Mouse (Mus musculus) Patski (cell line): ENCODE results near the gene Ift88. TPM values are rescaled to one million over a fixed set of nuclear protein-coding genes. Genes with fewer than 3 reads are reported as not detected.
A peak's percentile ranks its signal among the peaks of the same experiment; 100 is the strongest.

ENCODE experiments used
- ATAC-seq: fragments of 100-300 bp; one replicate; pipeline ENCODE4 v1.8.0; 2021
- CTCF ChIA-PET: fragments of 350-600 bp; sonication (Branson Sonifier 250); formaldehyde crosslinking; loops from one replicate; lab custom pipeline; 2022; ENCODE audit warnings: inconsistent platforms; lab: Charles Lee
- POLR2A ChIA-PET: fragments of 350-600 bp; sonication (Branson Sonifier 250); formaldehyde crosslinking; loops from one replicate; lab custom pipeline; 2022; ENCODE audit warnings: antibody characterized with exemption, inconsistent platforms; lab: Charles Lee
- DNase-seq: peaks from one replicate; pipeline ENCODE4 v3.0.0-alpha.2; 2011; ENCODE audit warnings: low read depth, low spot score
- H3K27me3 ChIP-seq: fragments of 371-371 bp; one replicate; pipeline ENCODE4 v1.5.1; 2021
- CTCF ChIP-seq: fragments of 100-300 bp; IDR thresholded peaks from one replicate; pipeline ENCODE4 v1.5.1; 2021
- in situ Hi-C: fragments of 300-500 bp; cut with MboI; formaldehyde crosslinking; loops from 3 replicates; pipeline ENCODE4 v1.11.1; 2018; ENCODE audit warnings: low pct_unique_long_range_greater_than_20kb, mixed read lengths
- polyA plus RNA-seq: library from polyadenylated mRNA; unstranded; gene quantifications from one replicate; pipeline ENCODE4 v1.2.3, GENCODE M21; 2021

The Ift88 gene
- polyA plus RNA-seq, 1 experiment from 2014 or later, result 21.4 TPM

GRCm38 (mm10) chr14:57397221-57397620, 26.6 kb upstream of the Ift88 start:
- TF ChIP-seq CTCF, result no peak
- DNase-seq (no peak), ATAC-seq (no peak)
- peaks cover 5% of the 10 kb centered on the region for H3K27me3 ChIP-seq
- CTCF ChIA-PET, result interaction anchor here (1.7 kb wide), 1 partner anchor 12 kb away, joined by 3 read pairs; no protein-coding TSS in a partner anchor
- in situ Hi-C loops, result loop anchor here (25.0 kb wide), 1 partner anchor 1715 kb away; no protein-coding TSS in a partner anchor
- POLR2A ChIA-PET, result interaction anchor here (1.6 kb wide), 1 partner anchor 31 kb away, joined by 4 read pairs; no protein-coding TSS in a partner anchor

DNA sequence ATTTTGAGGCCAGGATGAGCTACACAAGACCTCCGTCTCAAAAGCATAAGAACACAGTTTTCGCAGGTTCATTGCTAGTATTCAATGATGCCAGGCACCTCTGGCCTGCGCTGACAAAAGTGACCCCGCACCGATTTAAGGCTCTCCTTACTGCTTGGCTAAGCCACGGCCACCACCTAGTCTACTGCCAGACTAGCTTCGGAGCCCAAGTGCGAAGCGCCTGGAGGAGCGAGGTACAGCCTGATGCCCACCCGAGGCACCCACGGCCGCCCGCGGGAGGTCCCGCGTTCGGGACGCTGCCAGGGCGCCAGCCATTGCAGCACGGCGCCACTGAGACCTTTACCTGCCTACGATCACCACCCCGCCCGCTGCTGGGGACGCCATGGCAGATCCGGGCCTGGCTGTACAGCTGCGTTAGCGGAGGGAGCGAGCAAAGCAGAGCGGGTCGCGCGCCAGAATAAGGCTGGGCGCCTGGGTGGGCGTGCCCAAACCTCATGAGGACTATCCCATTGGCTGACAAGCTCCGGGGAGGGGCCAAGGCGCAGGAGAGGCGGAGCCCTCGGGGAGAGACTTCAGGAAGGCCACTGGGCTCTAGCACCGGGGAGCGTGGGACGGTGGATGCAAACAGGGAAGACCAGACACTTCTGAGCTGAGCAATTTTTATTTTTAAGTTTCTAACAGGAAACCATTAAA, 25.7 kb upstream of the Ift88 start, which contains the start of gene Cryl1:
TSS of gene Cryl1 (minus strand) at position 465 of the 693 bp plus-strand sequence.
- peak; percentile 47 for DNase-seq
- CTCF ChIA-PET, result interaction anchor here (1.7 kb wide), 1 partner anchor 13 kb away, joined by 3 read pairs; no protein-coding TSS in a partner anchor
- POLR2A ChIA-PET, result interaction anchor here (0.6 to 1.6 kb wide), 4 partner anchors 11 to 32 kb away, joined by 3 to 9 read pairs (median 4); no protein-coding TSS in a partner anchor

DNA sequence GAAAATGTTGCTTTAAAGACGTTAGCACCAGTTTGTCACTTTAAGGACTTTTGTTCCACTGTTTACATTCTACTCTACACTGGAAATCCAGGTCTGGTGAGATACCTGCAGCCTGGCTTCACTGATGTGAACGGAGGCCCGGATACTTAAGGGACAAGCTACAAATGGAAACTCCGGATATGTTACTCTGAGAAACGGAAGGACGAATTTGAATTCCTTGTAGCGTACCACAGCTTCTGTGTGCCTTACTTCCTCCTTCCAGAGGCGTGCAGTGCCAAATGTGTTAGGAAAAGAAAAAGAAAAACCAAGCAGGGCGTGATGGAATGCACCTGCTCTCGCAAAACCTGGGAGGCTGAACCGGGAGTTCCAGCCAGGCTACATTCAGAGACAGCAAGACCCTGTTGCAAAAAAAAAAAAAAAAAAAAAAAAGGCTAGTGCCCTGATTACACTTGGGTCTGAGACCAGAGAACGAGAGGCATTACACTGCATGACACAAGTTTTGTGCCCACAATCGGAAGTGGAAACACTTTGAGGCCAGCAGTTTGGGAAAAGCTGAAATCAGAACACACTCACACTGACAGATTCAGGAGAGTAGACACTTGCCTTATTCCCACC, 24.9 kb upstream of the Ift88 start:
- no peak for TF ChIP-seq CTCF
- H3K27me3 ChIP-seq, result peaks cover 5% of the 10 kb centered on the region
- in situ Hi-C loops, result loop anchor here (25.0 kb wide), 1 partner anchor 1713 kb away; no protein-coding TSS in a partner anchor
- ATAC-seq (no peak), DNase-seq (no peak)
- ChIA-PET POLR2A (interaction anchor here (0.7 to 1.1 kb wide), 2 partner anchors 10 to 16 kb away, joined by 3 to 9 read pairs; no protein-coding TSS in a partner anchor), CTCF (interaction anchor here (1.7 kb wide), 1 partner anchor 14 kb away, joined by 3 read pairs; no protein-coding TSS in a partner anchor)

More for the DNA sequence above, 25.7 kb upstream of the Ift88 start, which contains the start of gene Cryl1:
- in situ Hi-C loops, result loop anchor here (25.0 kb wide), 1 partner anchor 1714 kb away; no protein-coding TSS in a partner anchor
- peaks cover 5% of the 10 kb centered on the region for H3K27me3 ChIP-seq
- peak; percentile 96 for ATAC-seq
- no peak for TF ChIP-seq CTCF

DNA sequence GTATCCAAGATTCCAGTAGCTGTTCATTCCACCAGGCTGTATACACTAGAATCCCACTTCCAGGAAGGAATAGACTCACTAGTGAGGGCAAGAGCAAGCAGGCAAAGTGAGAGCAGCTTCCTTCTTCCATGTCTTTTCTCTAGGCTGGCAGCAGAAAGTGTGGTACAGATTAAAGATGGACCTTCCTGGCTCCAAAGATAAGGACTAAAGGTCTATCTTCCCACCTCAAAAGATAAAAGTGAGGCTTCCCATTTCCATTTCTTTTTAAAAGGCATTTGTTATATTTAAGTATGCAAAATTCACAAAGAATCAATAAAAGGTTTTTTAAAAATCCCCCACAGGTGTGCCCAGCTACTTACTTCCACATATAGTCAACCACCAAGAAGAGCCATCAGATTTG, 21.0 kb upstream of the Ift88 start:
- ATAC-seq (no peak), DNase-seq (no peak)
- no peak for TF ChIP-seq CTCF
- ChIA-PET CTCF (no interaction called here), POLR2A (no interaction called here)
- H3K27me3 ChIP-seq, result peaks cover 5% of the 10 kb centered on the region
- in situ Hi-C loops, result loop anchor here (25.0 kb wide), 1 partner anchor 441 kb away; no protein-coding TSS in a partner anchor

DNA sequence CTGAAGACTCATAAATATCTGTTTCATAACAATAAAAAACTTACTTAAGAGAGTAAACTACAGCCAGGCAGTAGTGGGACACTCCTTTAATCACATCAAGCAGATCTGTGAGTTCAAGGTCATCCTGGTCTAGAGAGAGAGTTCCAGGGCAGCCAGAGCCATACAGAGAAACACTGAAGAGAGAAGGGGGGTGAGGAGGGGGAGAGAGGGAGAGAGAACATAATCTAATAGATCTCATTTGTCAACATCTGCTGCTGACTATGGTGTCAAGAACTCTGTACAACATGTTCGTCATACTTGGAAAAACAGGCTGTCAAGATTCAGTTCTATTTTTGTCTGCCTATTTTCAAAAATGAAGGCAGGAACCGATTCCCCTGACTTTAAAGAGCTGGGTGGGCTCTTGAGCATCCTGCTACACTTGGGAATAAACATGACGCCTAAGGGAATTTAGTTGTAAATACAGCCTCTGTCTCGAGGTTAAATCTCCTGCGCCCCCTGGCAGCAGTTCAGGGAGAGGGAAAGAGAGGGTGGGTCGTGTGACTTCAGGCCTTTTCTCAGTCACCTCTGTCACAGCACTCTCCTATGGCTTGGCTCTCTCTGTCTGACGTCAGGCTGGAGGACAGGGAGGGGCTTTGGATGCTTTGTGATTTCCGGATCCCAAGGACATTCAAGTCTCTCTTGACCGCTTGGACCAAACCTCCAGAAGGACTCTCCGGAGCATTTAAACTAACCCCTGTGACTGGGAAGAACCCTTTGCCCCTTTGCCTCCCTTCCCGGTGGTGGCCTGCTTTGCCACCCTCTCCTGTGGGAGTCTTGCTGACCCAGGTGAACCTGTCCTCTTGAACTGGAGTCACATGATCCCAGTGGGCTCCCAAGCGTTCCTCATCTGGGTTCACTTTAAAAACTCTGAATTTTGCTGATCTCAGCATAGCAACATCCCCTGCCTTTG, 16.5 kb upstream of the Ift88 start:
- POLR2A ChIA-PET, result no interaction called here
- TF ChIP-seq CTCF, result peak; percentile 40
- ATAC-seq (no peak), DNase-seq (no peak)
- CTCF ChIA-PET, result no interaction called here
- in situ Hi-C loops, result loop anchor here (5.0 to 25.0 kb wide), 2 partner anchors 35 to 445 kb away; no protein-coding TSS in a partner anchor
- no peaks in the 10 kb centered on the region for H3K27me3 ChIP-seq

DNA sequence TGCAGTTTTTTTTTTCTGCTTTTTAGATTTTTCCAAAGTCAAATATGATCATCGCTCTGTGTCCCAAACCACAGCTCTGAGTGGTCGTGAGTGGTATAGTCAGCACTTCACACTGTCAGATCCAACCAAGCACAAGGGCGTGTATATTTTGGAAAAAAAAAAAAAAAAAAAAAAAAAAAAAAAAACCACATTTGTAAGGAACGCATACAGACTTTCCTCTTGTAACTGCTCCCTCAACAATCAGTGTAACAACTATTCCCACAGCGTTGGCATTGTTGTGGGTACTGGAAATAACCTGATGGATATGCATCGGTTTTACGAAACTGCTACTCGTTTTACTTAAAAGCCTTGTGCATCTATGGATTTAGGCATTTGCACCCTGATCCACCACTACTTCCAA, 15.8 kb upstream of the Ift88 start:
- DNase-seq (no peak), ATAC-seq (no peak)
- in situ Hi-C loops, result loop anchor here (5.0 to 25.0 kb wide), 2 partner anchors 36 to 446 kb away; no protein-coding TSS in a partner anchor
- POLR2A ChIA-PET, result no interaction called here
- CTCF ChIA-PET, result interaction anchor here (1.7 kb wide), 1 partner anchor 8 kb away, joined by 5 read pairs; no protein-coding TSS in a partner anchor
- no peaks in the 10 kb centered on the region for H3K27me3 ChIP-seq
- TF ChIP-seq CTCF, result no peak

DNA sequence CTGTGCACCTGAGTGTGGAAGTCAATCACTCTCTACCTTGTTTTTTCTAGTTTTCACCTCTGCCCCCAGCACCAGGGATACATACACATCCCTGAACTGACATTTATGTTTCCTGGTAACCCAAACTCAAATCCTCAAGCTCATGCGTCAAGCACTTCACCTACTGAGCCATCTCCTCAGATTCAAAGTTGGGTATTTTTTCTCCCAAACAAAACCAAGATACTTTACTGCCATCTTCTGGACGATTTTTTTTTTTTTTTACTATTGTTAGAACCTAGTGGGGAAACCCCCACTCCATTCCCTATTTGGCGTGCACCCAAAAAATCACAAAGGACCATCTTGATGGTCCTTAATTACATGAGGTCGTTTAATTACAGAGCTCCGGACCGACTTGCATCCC, 14.8 kb upstream of the Ift88 start:
- ChIA-PET CTCF (interaction anchor here (0.7 to 2.4 kb wide), 5 partner anchors 9 to 443 kb away, joined by 3 to 8 read pairs (median 5); no protein-coding TSS in a partner anchor), POLR2A (interaction anchor here (0.6 kb wide), 1 partner anchor 10 kb away, joined by 9 read pairs; no protein-coding TSS in a partner anchor)
- peak; percentile 25 for TF ChIP-seq CTCF
- DNase-seq (no peak), ATAC-seq (no peak)
- peaks cover 7% of the 10 kb centered on the region for H3K27me3 ChIP-seq
- in situ Hi-C loops, result loop anchor here (5.0 to 25.0 kb wide), 2 partner anchors 37 to 447 kb away; no protein-coding TSS in a partner anchor

DNA sequence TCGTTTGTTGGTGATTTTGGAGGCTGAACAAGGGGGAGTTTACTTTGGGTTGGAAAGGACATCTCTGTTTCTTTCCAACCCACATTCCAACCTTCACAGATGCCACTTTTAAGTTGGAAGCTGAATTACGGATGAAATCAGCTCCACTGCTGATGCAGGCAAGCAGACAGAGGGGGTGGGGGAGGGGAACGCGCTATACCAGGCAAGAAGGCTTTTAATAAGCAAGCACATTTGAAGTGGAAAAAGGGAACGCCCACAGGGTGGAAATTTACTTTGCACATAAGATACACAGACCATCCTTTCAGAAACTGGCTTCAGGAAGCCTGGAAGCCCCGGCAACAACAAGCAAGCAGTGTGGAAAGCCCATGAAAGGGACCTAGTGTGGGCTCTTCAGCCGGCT, 11.7 kb upstream of the Ift88 start:
- no peak for ATAC-seq
- CTCF ChIA-PET, result interaction anchor here (0.7 kb wide), 1 partner anchor 50 kb away, joined by 3 read pairs; no protein-coding TSS in a partner anchor
- POLR2A ChIA-PET, result no interaction called here
- TF ChIP-seq CTCF, result no peak
- in situ Hi-C loops, result loop anchor here (25.0 kb wide), 1 partner anchor 450 kb away; no protein-coding TSS in a partner anchor
- peaks cover 9% of the 10 kb centered on the region for H3K27me3 ChIP-seq
- DNase-seq, result no peak

DNA sequence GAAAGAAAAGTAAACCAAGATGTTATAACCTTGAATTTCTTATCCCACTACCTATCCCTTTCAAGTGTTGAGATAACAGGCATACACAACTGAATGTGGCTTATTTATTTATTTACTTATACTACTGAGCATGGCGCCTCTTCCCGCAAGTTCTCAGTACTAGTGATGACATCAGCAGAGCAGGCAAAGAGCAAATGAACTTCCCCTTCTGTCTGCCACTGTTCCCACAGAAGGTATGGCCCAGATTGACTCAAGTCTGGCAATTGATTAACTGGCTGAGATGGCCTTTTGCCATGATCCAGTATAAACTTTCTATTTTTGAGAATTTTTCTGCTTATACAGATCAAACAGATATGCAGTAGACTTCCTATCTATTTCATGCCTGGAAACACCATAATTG, 6.7 kb upstream of the Ift88 start:
- TF ChIP-seq CTCF, result no peak
- ChIA-PET CTCF (no interaction called here), POLR2A (no interaction called here)
- in situ Hi-C loops, result loop anchor here (25.0 kb wide), 1 partner anchor 455 kb away; no protein-coding TSS in a partner anchor
- DNase-seq, result no peak
- H3K27me3 ChIP-seq, result peaks cover 26% of the 10 kb centered on the region
- ATAC-seq, result no peak
